7 mouse cellular contexts compared by ENCODE assay signal in genomic region chr1:95313393-95314228, GRCm38 (mm10). TPM values are rescaled to one million over a fixed set of nuclear protein-coding genes. Genes with fewer than 3 reads are reported as not detected.
A peak's percentile ranks its signal among the peaks of the same experiment; 100 is the strongest.
DNase-seq lines count a peak whose midpoint lies in the region; ATAC-seq and TF ChIP-seq lines count a peak whose summit lies in the region.

Fam174a (plus strand) TSS chr1:95313623.

- H3K9ac ChIP-seq in embryonic facial prominence, embryonic 13.5 days = peak within 1 kb of the TSS; percentile 79
- peak within 1 kb of the TSS; percentile 80 for H3K9ac ChIP-seq in limb, embryonic 12.5 days (replicated peaks)
- peak within 1 kb of the TSS; percentile 97 for H3K9ac ChIP-seq in midbrain, embryonic 15.5 days

- H3K27me3 ChIP-seq in embryonic facial prominence, embryonic 13.5 days = no peaks in the 10 kb centered on the region
- H3K27me3 ChIP-seq in kidney, adult 2 months (replicated peaks; ENCODE audit: control insufficient read depth, insufficient read depth, low read length) = no peaks in the 10 kb centered on the region; the same call in 1 of the 2 replicates
- H3K27me3 ChIP-seq in limb, embryonic 12.5 days = no peaks in the 10 kb centered on the region
- H3K27me3 ChIP-seq in midbrain, embryonic 15.5 days (replicated peaks) = no peaks in the 10 kb centered on the region
- no peaks in the 10 kb centered on the region for H3K27me3 ChIP-seq in spleen, adult 2 months (ENCODE audit: control insufficient read depth, insufficient read depth, low read length)

- no peak for TF ChIP-seq CTCF in kidney, adult 2 months (conservative IDR thresholded peaks at IDR 0.05; ENCODE audit: insufficient read depth, insufficient read length, low read depth, low read length)
- no peak for TF ChIP-seq CTCF in spleen, adult 2 months (IDR thresholded peaks at IDR 0.05; ENCODE audit: extremely low read depth, insufficient read depth, insufficient read length, insufficient replicate concordance)

- H3K27ac ChIP-seq in embryonic facial prominence, embryonic 13.5 days = peak within 1 kb of the TSS; percentile 71
- H3K27ac ChIP-seq in kidney, adult 2 months (ENCODE audit: insufficient read depth, low read depth, low read length) = peak within 1 kb of the TSS; percentile 74
- peak within 1 kb of the TSS; percentile 74 for H3K27ac ChIP-seq in limb, embryonic 12.5 days
- peak within 1 kb of the TSS; percentile 85 for H3K27ac ChIP-seq in midbrain, embryonic 15.5 days
- H3K27ac ChIP-seq in spleen, adult 2 months (ENCODE audit: insufficient read depth, low read length) = peak within 1 kb of the TSS; percentile 90

- peak; percentile 95 to 96 for DNase-seq in adrenal gland, postnatal 36 days
- peak; percentile 96 to 97 for DNase-seq in heart, adult 18-20 months
- DNase-seq in kidney, adult 2 months = peak; percentile 97
- DNase-seq in spleen, adult 2 months (ENCODE audit: low read depth in 1 of 2, low spot score in 2 of 2) = peak; percentile 80 to 93

- WGBS in embryonic facial prominence, embryonic 13.5 days = under 1% methylated on average over 79 of the region's 79 CpGs
- under 1% methylated on average over 79 of the region's 79 CpGs for whole genome bisulfite sequencing in kidney, adult 2 months
- WGBS in limb, embryonic 12.5 days = under 1% methylated on average over 79 of the region's 79 CpGs
- WGBS in midbrain, embryonic 15.5 days = under 1% methylated on average over 79 of the region's 79 CpGs
- 1% methylated on average over 79 of the region's 79 CpGs for WGBS in spleen, adult 2 months

- no peak for TF ChIP-seq POLR2A in kidney, adult 2 months (IDR thresholded peaks at IDR 0.05; ENCODE audit: low read depth, low read length)
- peak; percentile 6; the same call in 1 of the 2 replicates for TF ChIP-seq POLR2A in spleen, adult 2 months (IDR thresholded peaks at IDR 0.05; ENCODE audit: low read depth, low read length)

- H3K4me1 ChIP-seq in embryonic facial prominence, embryonic 13.5 days = peaks cover 11% of the 10 kb centered on the region
- no peaks in the 10 kb centered on the region; the same call in 1 of the 2 replicates for H3K4me1 ChIP-seq in kidney, adult 2 months (ENCODE audit: control insufficient read depth, insufficient read depth, low read length)
- peaks cover 7% of the 10 kb centered on the region for H3K4me1 ChIP-seq in limb, embryonic 12.5 days (replicated peaks)
- peaks cover 20% of the 10 kb centered on the region for H3K4me1 ChIP-seq in midbrain, embryonic 15.5 days
- 0 out of 2 replicates have a peak, but pooled peaks cover 1% of the 10 kb centered on the region for H3K4me1 ChIP-seq in spleen, adult 2 months (ENCODE audit: control insufficient read depth, insufficient read depth, insufficient read length)

- no peaks in the 10 kb centered on the region for H3K9me3 ChIP-seq in embryonic facial prominence, embryonic 13.5 days
- no peaks in the 10 kb centered on the region for H3K9me3 ChIP-seq in limb, embryonic 12.5 days
- H3K9me3 ChIP-seq in midbrain, embryonic 15.5 days = no peaks in the 10 kb centered on the region

- no peaks in the 10 kb centered on the region for H3K36me3 ChIP-seq in embryonic facial prominence, embryonic 13.5 days
- H3K36me3 ChIP-seq in kidney, adult 2 months (ENCODE audit: control insufficient read depth, insufficient read depth, low read length) = no peaks in the 10 kb centered on the region
- H3K36me3 ChIP-seq in limb, embryonic 12.5 days = no peaks in the 10 kb centered on the region
- no peaks in the 10 kb centered on the region for H3K36me3 ChIP-seq in midbrain, embryonic 15.5 days (replicated peaks)
- H3K36me3 ChIP-seq in spleen, adult 2 months (ENCODE audit: control insufficient read depth, insufficient read depth, low read length) = no peaks in the 10 kb centered on the region

- ATAC-seq in embryonic facial prominence, embryonic 13.5 days (ENCODE audit: insufficient number of reproducible peaks, insufficient read depth, low FRiP score, low TSS enrichment, low read depth) = peak; percentile 98
- peak; percentile 99 for ATAC-seq in limb, embryonic 12.5 days (ENCODE audit: insufficient number of reproducible peaks, insufficient read depth, low FRiP score, low TSS enrichment, low read depth)
- ATAC-seq in midbrain, embryonic 15.5 days (replicated peaks) = peak; percentile 100

- peak within 1 kb of the TSS; percentile 95 for H3K4me2 ChIP-seq in embryonic facial prominence, embryonic 13.5 days
- H3K4me2 ChIP-seq in limb, embryonic 12.5 days = peak within 1 kb of the TSS; percentile 81
- H3K4me2 ChIP-seq in midbrain, embryonic 15.5 days = peak within 1 kb of the TSS; percentile 95

- H3K4me3 ChIP-seq in embryonic facial prominence, embryonic 13.5 days = peak within 1 kb of the TSS; percentile 64
- H3K4me3 ChIP-seq in kidney, adult 2 months (ENCODE audit: insufficient read depth, low read depth, low read length) = peak within 1 kb of the TSS; percentile 78
- H3K4me3 ChIP-seq in limb, embryonic 12.5 days (replicated peaks) = peak within 1 kb of the TSS; percentile 90
- H3K4me3 ChIP-seq in midbrain, embryonic 15.5 days = peak within 1 kb of the TSS; percentile 98
- peak within 1 kb of the TSS; percentile 90 for H3K4me3 ChIP-seq in spleen, adult 2 months (ENCODE audit: extremely low read depth, insufficient read depth, insufficient read length)

RNA-seq across cellular contexts. Expression of gene Fam174a, which starts in this region (rescaled TPM):
- total RNA-seq in adrenal gland, postnatal 36 days (2021) = 10 to 100 TPM; 22.1 to 40.3 TPM
- polyA plus RNA-seq in embryonic facial prominence, embryonic 13.5 days (2015; fragmentation: Nextera tagmentation; extraction: Ambion mirVana) = 26.9 and 27.2 TPM in 2 replicates
- 10 to 100 TPM; 26.4 to 27.3 TPM for total RNA-seq in heart, adult 18-20 months (2021)
- 16.6 and 22.0 TPM in 2 replicates for polyA plus RNA-seq in kidney, adult 2 months (2012; rRNA removed)
- polyA plus RNA-seq in limb, embryonic 12.5 days (2016; fragmentation: Nextera tagmentation; extraction: Ambion mirVana) = 16.7 and 18.9 TPM in 2 replicates
- 23.6 and 24.9 TPM in 2 replicates for polyA plus RNA-seq in midbrain, embryonic 15.5 days (2015; fragmentation: Nextera tagmentation; extraction: Ambion mirVana)
- 18.6 and 29.8 TPM in 2 replicates for polyA plus RNA-seq in spleen, adult 2 months (2012; rRNA removed)

Comparison
In these comparisons a context has a peak if more than half of its experiments do, and no peak if none do; other contexts are left out.
1. Peak in every context shown above with its lines: DNase-seq, ATAC-seq, H3K4me3 ChIP-seq and H3K27ac ChIP-seq.